Mouse (Mus musculus) E14TG2a.4 (cell line): ENCODE results near the gene Itga2.

ENCODE experiments used
- H3K27me3 ChIP-seq: 2 replicates; pipeline ENCODE4 v1.6.1; 2014; ENCODE audit warnings: low read length, control low read depth; ENCODE audit not compliant: insufficient read depth
- H3K36me3 ChIP-seq: 2 replicates; pipeline ENCODE4 v1.6.1; 2014; ENCODE audit warnings: low read length, control low read depth; ENCODE audit not compliant: insufficient read depth
- H3K4me1 ChIP-seq: replicated peaks from 2 replicates; pipeline ENCODE4 v1.6.1; 2014; ENCODE audit warnings: low read depth, low read length, control low read depth
- H3K4me3 ChIP-seq: replicated peaks from 2 replicates; pipeline ENCODE4 v1.5.1; 2014; ENCODE audit warnings: mild to moderate bottlenecking, low read length
- H3K9me3 ChIP-seq: 2 replicates; pipeline ENCODE4 v1.6.1; 2014; ENCODE audit warnings: low read length, control low read depth
- CTCF ChIP-seq: conservative IDR thresholded peaks from 2 replicates; pipeline ENCODE4 v1.5.1; 2014; ENCODE audit warnings: low read length
- NANOG ChIP-seq: IDR thresholded peaks from 2 replicates; pipeline ENCODE4 v1.6.1; 2014; ENCODE audit warnings: borderline replicate concordance, low read length, mixed read lengths
- POU5F1 ChIP-seq: IDR thresholded peaks from 2 replicates; pipeline ENCODE4 v1.6.1; 2014; ENCODE audit warnings: low read length, borderline replicate concordance

The Itga2 gene

DNA sequence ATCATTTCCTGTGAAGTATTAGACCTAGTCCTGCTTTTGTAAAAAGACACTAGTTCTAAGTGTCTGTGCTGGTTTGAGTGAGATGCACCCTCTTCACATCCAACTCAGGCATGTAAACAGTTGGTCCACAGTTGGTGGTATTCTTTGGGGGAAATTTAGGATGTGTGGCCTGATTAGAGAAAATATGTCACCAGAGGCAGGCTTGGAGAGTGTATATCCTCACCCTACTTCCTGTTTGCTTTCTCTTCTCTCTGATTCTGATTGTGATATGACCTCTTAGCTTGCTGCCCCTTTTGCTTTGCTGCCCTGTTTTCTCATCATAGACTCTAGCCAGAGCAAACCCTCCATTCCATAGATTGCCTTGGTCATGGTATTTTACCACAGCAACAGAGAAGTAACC lies 37.2 kb downstream of the Itga2 start:
- no peaks in the 10 kb centered on the region for H3K9me3 ChIP-seq
- no peaks in the 10 kb centered on the region for H3K27me3 ChIP-seq
- TF ChIP-seq NANOG, result no peak
- TF ChIP-seq POU5F1, result no peak
- no peak for TF ChIP-seq CTCF
- no peaks in the 10 kb centered on the region for H3K36me3 ChIP-seq
- no peaks in the 10 kb centered on the region for H3K4me1 ChIP-seq
- no peak overlapping the region for H3K4me3 ChIP-seq

GRCm38 (mm10) chr13:114891655-114892054 lies 40.2 kb downstream of the Itga2 start:
- H3K27me3 ChIP-seq, result no peaks in the 10 kb centered on the region
- no peak for TF ChIP-seq NANOG
- H3K36me3 ChIP-seq, result no peaks in the 10 kb centered on the region

DNA sequence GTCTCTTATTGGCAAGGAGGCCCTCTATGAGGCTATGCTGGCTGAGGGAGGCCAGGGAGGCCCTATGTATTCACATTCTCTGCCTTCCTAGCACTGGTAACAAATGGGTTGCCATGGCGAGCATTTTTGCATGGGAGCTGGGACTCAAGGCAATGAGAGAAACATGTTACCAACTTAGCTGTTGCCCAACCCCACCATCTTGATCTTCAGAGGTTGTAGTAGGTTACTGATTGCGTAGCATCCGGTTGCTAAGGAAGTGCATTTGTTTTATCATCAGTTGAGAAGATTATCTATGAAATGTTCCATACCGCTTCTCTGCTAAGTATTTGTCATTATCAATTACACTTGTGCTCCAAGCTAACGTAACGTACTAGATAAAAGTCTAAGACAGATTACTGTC lies 44.2 kb downstream of the Itga2 start:
- no peak overlapping the region for H3K4me3 ChIP-seq
- H3K9me3 ChIP-seq, result no peaks in the 10 kb centered on the region
- peaks cover 6% of the 10 kb centered on the region; the same call in 1 of the 2 replicates for H3K4me1 ChIP-seq
- no peaks in the 10 kb centered on the region for H3K36me3 ChIP-seq
- TF ChIP-seq POU5F1, result no peak
- no peak for TF ChIP-seq NANOG
- TF ChIP-seq CTCF, result no peak
- H3K27me3 ChIP-seq, result no peaks in the 10 kb centered on the region

More at GRCm38 (mm10) chr13:114891655-114892054, 40.2 kb downstream of the Itga2 start:
- Histone ChIP-seq H3K4me1 (no peaks in the 10 kb centered on the region), H3K9me3 (no peaks in the 10 kb centered on the region), H3K4me3 (no peak overlapping the region)

GRCm38 (mm10) chr13:114887293-114887692 lies 44.6 kb downstream of the Itga2 start:
- TF ChIP-seq POU5F1 (no peak), NANOG (no peak), CTCF (no peak)
- Histone ChIP-seq H3K27me3 (no peaks in the 10 kb centered on the region), H3K4me3 (no peak overlapping the region), H3K4me1 (peaks cover 6% of the 10 kb centered on the region; the same call in 1 of the 2 replicates), H3K36me3 (no peaks in the 10 kb centered on the region), H3K9me3 (no peaks in the 10 kb centered on the region)

GRCm38 (mm10) chr13:114885171-114885570 lies 46.7 kb downstream of the Itga2 start:
- Histone ChIP-seq H3K36me3 (no peaks in the 10 kb centered on the region), H3K4me1 (peaks cover 6% of the 10 kb centered on the region; the same call in 1 of the 2 replicates), H3K4me3 (no peak overlapping the region), H3K27me3 (no peaks in the 10 kb centered on the region), H3K9me3 (no peaks in the 10 kb centered on the region)
- TF ChIP-seq CTCF (no peak), POU5F1 (no peak), NANOG (no peak)

- H3K4me3 ChIP-seq, result no peak overlapping the region
- no peaks in the 10 kb centered on the region for H3K9me3 ChIP-seq
- H3K4me1 ChIP-seq, result no peaks in the 10 kb centered on the region
- no peaks in the 10 kb centered on the region for H3K36me3 ChIP-seq
- TF ChIP-seq CTCF (no peak), POU5F1 (no peak)
- no peaks in the 10 kb centered on the region for H3K27me3 ChIP-seq
Observed at GRCm38 (mm10) chr13:114878667-114879066, 53.2 kb downstream of the Itga2 start.

- H3K9me3 ChIP-seq, result no peaks in the 10 kb centered on the region
- no peak for TF ChIP-seq NANOG
- TF ChIP-seq CTCF, result no peak
- TF ChIP-seq POU5F1, result no peak
- no peaks in the 10 kb centered on the region for H3K36me3 ChIP-seq
- no peak overlapping the region for H3K4me3 ChIP-seq
- H3K4me1 ChIP-seq, result no peaks in the 10 kb centered on the region
- no peaks in the 10 kb centered on the region for H3K27me3 ChIP-seq
Observed at GRCm38 (mm10) chr13:114876005-114876520, 55.8 kb downstream of the Itga2 start.

DNA sequence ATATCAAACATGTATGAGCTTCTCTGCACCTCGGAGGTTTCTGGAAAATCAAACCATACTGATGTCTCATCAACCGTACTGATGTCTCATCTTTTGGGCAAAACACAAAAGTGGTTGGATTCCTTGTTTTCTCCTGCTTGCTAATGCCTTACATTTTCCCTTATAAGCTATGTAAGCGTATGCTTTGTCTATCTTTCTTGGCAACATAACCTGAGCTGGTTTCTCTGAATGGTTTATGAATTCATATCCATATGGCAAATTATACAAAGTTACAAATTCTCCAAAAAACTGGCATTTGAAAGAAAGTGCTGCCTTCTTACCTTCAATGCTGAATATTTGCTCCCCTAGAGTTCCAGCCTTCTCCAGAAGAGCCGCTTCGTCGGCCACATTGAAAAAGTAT lies 57.2 kb downstream of the Itga2 start:
- H3K4me1 ChIP-seq, result no peaks in the 10 kb centered on the region
- TF ChIP-seq CTCF (no peak), NANOG (no peak), POU5F1 (no peak)
- no peaks in the 10 kb centered on the region for H3K9me3 ChIP-seq
- no peaks in the 10 kb centered on the region for H3K27me3 ChIP-seq
- no peaks in the 10 kb centered on the region for H3K36me3 ChIP-seq
- H3K4me3 ChIP-seq, result no peak overlapping the region

DNA sequence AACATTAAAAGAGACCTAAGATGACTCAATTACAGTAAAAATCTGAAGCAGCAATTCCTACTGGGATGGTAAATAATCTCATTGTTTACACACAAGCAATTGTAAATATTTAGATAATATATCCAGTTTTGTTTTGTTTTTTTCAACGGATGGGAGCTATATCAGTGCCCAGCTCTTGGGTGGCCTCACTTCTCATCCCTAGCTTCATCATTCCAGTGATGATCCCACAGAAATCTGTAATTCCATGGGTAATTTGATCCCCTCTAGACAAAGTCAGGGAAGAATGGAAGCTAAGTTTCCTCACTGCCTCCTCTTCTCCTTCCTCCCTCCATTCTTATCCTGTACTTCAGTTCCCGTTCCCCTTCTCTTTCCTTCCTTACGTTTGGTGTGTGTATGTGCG lies 74.4 kb downstream of the Itga2 start:
- no peaks in the 10 kb centered on the region for H3K9me3 ChIP-seq
- H3K36me3 ChIP-seq, result no peaks in the 10 kb centered on the region
- H3K4me1 ChIP-seq, result no peaks in the 10 kb centered on the region; the same call in 1 of the 2 replicates
- no peak for TF ChIP-seq CTCF
- no peak overlapping the region for H3K4me3 ChIP-seq
- no peaks in the 10 kb centered on the region for H3K27me3 ChIP-seq
